Mouse (Mus musculus) heart, postnatal 0 days (tissue): ENCODE data around the gene Mrpl19.

Experiments
- CTCF ChIP-seq: IDR thresholded peaks from 2 replicates; pipeline ENCODE4 v1.5.1; 2016; ENCODE audit warnings: antibody characterized with exemption, control low read depth, low read depth
- EP300 ChIP-seq: IDR thresholded peaks from 2 replicates; pipeline ENCODE4 v1.6.1; 2016; ENCODE audit warnings: antibody characterized with exemption, low read depth

DNA sequence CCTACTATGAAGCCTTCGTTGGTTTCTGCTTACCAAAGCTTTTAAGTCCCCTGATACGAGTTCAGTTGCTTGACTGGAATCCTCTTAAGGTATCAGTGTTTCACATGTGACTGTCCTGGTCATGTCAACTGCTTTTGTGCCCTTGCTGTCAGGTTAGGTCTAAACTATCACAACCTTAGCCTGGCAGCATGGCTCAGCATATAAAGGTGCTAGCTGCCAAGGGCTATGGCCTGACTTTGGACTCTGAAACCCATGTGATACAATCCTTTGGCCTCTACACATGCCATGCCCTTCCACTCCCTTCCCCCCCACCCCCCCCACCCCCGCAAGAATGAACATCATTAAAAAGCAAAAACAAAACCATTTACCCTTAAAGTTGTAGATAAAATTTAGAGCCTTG is 21.3 kb downstream of the Mrpl19 start:
- TF ChIP-seq CTCF (no peak), EP300 (no peak)
